Mouse (Mus musculus): ENCODE measurements at regions not wholly inside any gene's neighbourhood (a gene's known extent, or its start where the extent isn't known, plus 50 kb on each side); places are given as distances from the start of the nearest gene placed in this dataset.

- no peaks in the 10 kb centered on the region for H3K27me3 ChIP-seq (replicated peaks)
- no peaks in the 10 kb centered on the region for H3K9me3 ChIP-seq
- no peaks in the 10 kb centered on the region for H3K4me1 ChIP-seq
- H3K9ac ChIP-seq: no peak overlapping the region
- H3K4me2 ChIP-seq: no peak overlapping the region
- no peak overlapping the region for H3K4me3 ChIP-seq (replicated peaks)
- 34% methylated on average over 2 of the region's 2 CpGs for WGBS
- ATAC-seq (ENCODE audit: insufficient read depth, low FRiP score, low read depth): no peak
- no peak overlapping the region for H3K27ac ChIP-seq
- H3K36me3 ChIP-seq: no peaks in the 10 kb centered on the region
Measured at GRCm38 (mm10) chr8:90192856-90193255, 155.3 kb downstream of the Tox3 start.

- no peak overlapping the region for H3K4me3 ChIP-seq (replicated peaks)
- H3K36me3 ChIP-seq: no peaks in the 10 kb centered on the region
- no peaks in the 10 kb centered on the region for H3K9me3 ChIP-seq
- H3K27me3 ChIP-seq (replicated peaks): no peaks in the 10 kb centered on the region
- no peak for ATAC-seq (ENCODE audit: insufficient read depth, low FRiP score, low read depth)
- 30% methylated on average over 6 of the region's 6 CpGs for WGBS
- H3K27ac ChIP-seq: no peak overlapping the region
- peaks cover 3% of the 10 kb centered on the region; the same call in 1 of the 2 replicates for H3K4me1 ChIP-seq
- no peak overlapping the region for H3K4me2 ChIP-seq
- H3K9ac ChIP-seq: no peak overlapping the region
Measured at GRCm38 (mm10) chr8:90182807-90183206, 165.3 kb downstream of the Tox3 start.

- Histone ChIP-seq H3K4me1 (no peaks in the 10 kb centered on the region), H3K27me3 (replicated peaks) (no peaks in the 10 kb centered on the region), H3K9ac (no peak overlapping the region), H3K9me3 (no peaks in the 10 kb centered on the region), H3K4me2 (no peak overlapping the region), H3K36me3 (no peaks in the 10 kb centered on the region), H3K4me3 (replicated peaks) (no peak overlapping the region), H3K27ac (no peak overlapping the region)
- no peak for ATAC-seq (ENCODE audit: insufficient read depth, low FRiP score, low read depth)
- 62% methylated on average over 7 of the region's 7 CpGs for WGBS
Measured at GRCm38 (mm10) chr8:90176771-90177170, 171.4 kb downstream of the Tox3 start.

- WGBS: 25% methylated on average over 9 of the region's 9 CpGs
- Histone ChIP-seq H3K27me3 (replicated peaks) (no peaks in the 10 kb centered on the region), H3K9me3 (no peaks in the 10 kb centered on the region), H3K4me1 (no peaks in the 10 kb centered on the region), H3K4me2 (no peak overlapping the region), H3K4me3 (replicated peaks) (no peak overlapping the region), H3K36me3 (no peaks in the 10 kb centered on the region), H3K27ac (no peak overlapping the region), H3K9ac (no peak overlapping the region)
- no peak for ATAC-seq (ENCODE audit: insufficient read depth, low FRiP score, low read depth)
Measured at GRCm38 (mm10) chr8:90176335-90176734, 171.8 kb downstream of the Tox3 start.

- H3K27ac ChIP-seq: no peak overlapping the region
- H3K27me3 ChIP-seq (replicated peaks): no peaks in the 10 kb centered on the region
- H3K9me3 ChIP-seq: no peaks in the 10 kb centered on the region
- H3K4me1 ChIP-seq: no peaks in the 10 kb centered on the region
- H3K9ac ChIP-seq: no peak overlapping the region
- no peak for ATAC-seq (ENCODE audit: insufficient read depth, low FRiP score, low read depth)
- 91% methylated on average over 2 of the region's 2 CpGs for WGBS
- no peak overlapping the region for H3K4me2 ChIP-seq
- H3K4me3 ChIP-seq (replicated peaks): no peak overlapping the region
- H3K36me3 ChIP-seq: no peaks in the 10 kb centered on the region
Measured at GRCm38 (mm10) chr8:90166639-90167038, 181.5 kb downstream of the Tox3 start.

DNA sequence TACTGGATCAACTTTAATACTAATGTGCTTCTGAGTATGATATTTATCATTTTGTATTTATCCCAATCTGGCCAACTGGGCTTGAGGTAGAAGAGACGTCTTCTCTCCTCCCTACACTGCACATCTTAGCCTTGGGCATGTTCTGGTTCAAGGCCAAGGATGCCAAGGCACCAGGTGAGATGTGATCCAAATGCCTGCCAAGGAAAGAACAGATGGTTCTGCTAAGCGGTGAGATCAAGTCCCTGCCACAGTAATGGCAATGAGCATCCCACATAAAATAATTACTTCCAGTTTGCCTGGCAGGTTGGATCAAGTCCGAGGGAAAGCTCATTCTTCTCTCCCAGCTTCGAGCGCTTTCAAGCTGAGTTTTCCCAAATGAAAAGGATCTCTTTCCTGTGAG, 196.7 kb downstream of the Tox3 start:
- WGBS: 76% methylated on average over 5 of the region's 5 CpGs
- Histone ChIP-seq H3K4me1 (no peaks in the 10 kb centered on the region), H3K9me3 (no peaks in the 10 kb centered on the region), H3K4me3 (replicated peaks) (no peak overlapping the region), H3K36me3 (no peaks in the 10 kb centered on the region), H3K4me2 (no peak overlapping the region), H3K27ac (no peak overlapping the region), H3K9ac (no peak overlapping the region), H3K27me3 (replicated peaks) (no peaks in the 10 kb centered on the region)
- ATAC-seq (ENCODE audit: insufficient read depth, low FRiP score, low read depth): no peak

DNA sequence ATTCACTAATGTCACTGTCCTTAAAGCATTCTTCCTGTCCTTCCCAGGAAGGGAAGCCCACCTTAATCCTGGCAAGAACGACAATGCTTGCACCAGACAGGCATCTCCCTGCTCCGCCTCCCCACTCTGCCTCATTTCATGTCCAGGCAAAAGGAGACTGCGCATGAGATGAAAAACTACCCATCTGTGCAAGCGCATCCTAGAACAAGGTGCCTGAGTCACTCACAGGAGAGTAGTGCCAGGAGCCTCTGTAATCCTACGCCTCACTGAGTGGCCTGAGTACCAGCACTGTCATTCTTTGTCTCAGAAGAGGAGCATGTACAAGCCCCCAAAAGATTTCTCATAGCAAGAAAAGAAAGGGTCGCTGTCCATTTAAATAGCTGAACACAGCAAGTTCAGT, 198.2 kb downstream of the Tox3 start:
- Histone ChIP-seq H3K4me2 (no peak overlapping the region), H3K9ac (no peak overlapping the region), H3K27ac (no peak overlapping the region), H3K9me3 (no peaks in the 10 kb centered on the region), H3K36me3 (no peaks in the 10 kb centered on the region), H3K4me3 (replicated peaks) (no peak overlapping the region), H3K4me1 (no peaks in the 10 kb centered on the region), H3K27me3 (replicated peaks) (no peaks in the 10 kb centered on the region)
- ATAC-seq (ENCODE audit: insufficient read depth, low FRiP score, low read depth): no peak
- WGBS: 65% methylated on average over 6 of the region's 6 CpGs

DNA sequence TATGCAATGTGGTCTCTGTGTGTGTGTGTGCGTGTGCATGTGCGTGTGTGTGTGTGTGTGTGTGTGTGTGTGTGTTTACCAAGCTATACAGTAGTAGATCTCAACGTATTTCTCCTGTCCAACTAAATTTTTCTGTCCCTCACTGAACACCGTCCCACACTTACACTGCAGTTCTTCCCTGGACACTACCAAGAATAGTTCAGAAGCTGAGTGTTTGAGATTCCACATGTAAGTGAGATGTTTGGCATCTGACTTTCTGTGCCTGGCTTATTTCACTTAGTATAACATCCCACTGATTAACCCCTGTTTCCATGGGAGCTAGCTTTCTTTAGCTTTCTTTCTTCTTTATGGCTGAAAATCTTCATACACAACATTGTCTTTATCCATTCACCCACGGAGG, 213.5 kb downstream of the Tox3 start:
- no peak for ATAC-seq (ENCODE audit: insufficient read depth, low FRiP score, low read depth)
- Histone ChIP-seq H3K9me3 (no peaks in the 10 kb centered on the region), H3K27ac (no peak overlapping the region), H3K9ac (no peak overlapping the region), H3K36me3 (no peaks in the 10 kb centered on the region), H3K4me3 (replicated peaks) (no peak overlapping the region), H3K4me2 (no peak overlapping the region), H3K4me1 (no peaks in the 10 kb centered on the region), H3K27me3 (replicated peaks) (no peaks in the 10 kb centered on the region)
- WGBS: 63% methylated on average over 5 of the region's 5 CpGs

- no peaks in the 10 kb centered on the region for H3K9me3 ChIP-seq
- H3K4me1 ChIP-seq: no peaks in the 10 kb centered on the region
- H3K27ac ChIP-seq: no peak overlapping the region
- ATAC-seq (ENCODE audit: insufficient read depth, low FRiP score, low read depth): no peak
- 79% methylated on average over 5 of the region's 5 CpGs for WGBS
- no peaks in the 10 kb centered on the region for H3K27me3 ChIP-seq (replicated peaks)
- H3K36me3 ChIP-seq: no peaks in the 10 kb centered on the region
- H3K4me3 ChIP-seq (replicated peaks): no peak overlapping the region
- H3K9ac ChIP-seq: no peak overlapping the region
- H3K4me2 ChIP-seq: no peak overlapping the region
Measured at GRCm38 (mm10) chr8:90130704-90131267, 217.4 kb downstream of the Tox3 start.

GRCm38 (mm10) chr8:90125426-90125825, 222.7 kb downstream of the Tox3 start:
- H3K27ac ChIP-seq: no peak overlapping the region
- no peak for ATAC-seq (ENCODE audit: insufficient read depth, low FRiP score, low read depth)
- 85% methylated on average over 1 of the region's 1 CpGs for WGBS
- no peaks in the 10 kb centered on the region for H3K27me3 ChIP-seq (replicated peaks)
- no peaks in the 10 kb centered on the region for H3K36me3 ChIP-seq
- no peaks in the 10 kb centered on the region for H3K4me1 ChIP-seq
- H3K9ac ChIP-seq: no peak overlapping the region
- H3K4me3 ChIP-seq (replicated peaks): no peak overlapping the region
- no peak overlapping the region for H3K4me2 ChIP-seq
- no peaks in the 10 kb centered on the region for H3K9me3 ChIP-seq

GRCm38 (mm10) chr8:90123101-90123500, 225.0 kb downstream of the Tox3 start:
- no peak for ATAC-seq (ENCODE audit: insufficient read depth, low FRiP score, low read depth)
- H3K36me3 ChIP-seq: no peaks in the 10 kb centered on the region
- no peaks in the 10 kb centered on the region for H3K4me1 ChIP-seq
- H3K27me3 ChIP-seq (replicated peaks): no peaks in the 10 kb centered on the region
- no peaks in the 10 kb centered on the region for H3K9me3 ChIP-seq
- no peak overlapping the region for H3K9ac ChIP-seq
- no peak overlapping the region for H3K4me2 ChIP-seq
- no peak overlapping the region for H3K27ac ChIP-seq
- no peak overlapping the region for H3K4me3 ChIP-seq (replicated peaks)

DNA sequence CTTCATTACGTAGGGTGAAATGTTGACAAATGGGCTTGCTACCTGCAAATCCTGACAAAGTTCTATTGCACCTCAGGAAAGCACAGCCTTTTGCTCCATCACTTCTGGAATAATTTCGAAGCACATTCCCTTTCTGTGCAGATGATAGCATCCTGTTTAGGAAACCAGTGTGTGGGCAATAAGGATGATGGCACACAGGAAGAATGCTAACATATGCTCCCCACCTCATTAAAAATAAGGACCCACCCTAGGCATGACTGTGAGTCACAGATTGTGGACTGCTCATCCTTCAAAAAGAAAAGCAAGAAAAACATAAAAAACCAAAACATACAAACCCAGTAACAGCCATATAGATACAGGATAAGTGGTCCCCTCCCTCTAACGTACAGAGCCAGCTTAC, 226.2 kb downstream of the Tox3 start:
- Histone ChIP-seq H3K27me3 (replicated peaks) (no peaks in the 10 kb centered on the region), H3K4me3 (replicated peaks) (no peak overlapping the region), H3K36me3 (no peaks in the 10 kb centered on the region), H3K9me3 (no peaks in the 10 kb centered on the region), H3K27ac (no peak overlapping the region), H3K4me1 (no peaks in the 10 kb centered on the region), H3K9ac (no peak overlapping the region), H3K4me2 (no peak overlapping the region)
- WGBS: 54% methylated on average over 3 of the region's 3 CpGs
- ATAC-seq (ENCODE audit: insufficient read depth, low FRiP score, low read depth): no peak

GRCm38 (mm10) chr8:90121017-90121416, 227.1 kb downstream of the Tox3 start:
- ATAC-seq (ENCODE audit: insufficient read depth, low FRiP score, low read depth): no peak
- H3K36me3 ChIP-seq: no peaks in the 10 kb centered on the region
- no peak overlapping the region for H3K27ac ChIP-seq
- H3K4me3 ChIP-seq (replicated peaks): no peak overlapping the region
- no peaks in the 10 kb centered on the region for H3K27me3 ChIP-seq (replicated peaks)
- no peaks in the 10 kb centered on the region for H3K4me1 ChIP-seq
- no peak overlapping the region for H3K9ac ChIP-seq
- no peak overlapping the region for H3K4me2 ChIP-seq
- 19% methylated on average over 3 of the region's 3 CpGs for WGBS
- H3K9me3 ChIP-seq: no peaks in the 10 kb centered on the region

Data from stomach, embryonic 15.5 days (tissue).